Mouse (Mus musculus) olfactory bulb, adult 2 months (tissue): ENCODE measurements at regions not wholly inside any gene's neighbourhood (a gene's known extent, or its start where the extent isn't known, plus 50 kb on each side); places are given as distances from the start of the nearest gene placed in this dataset.

ENCODE experiments used
- H3K27ac ChIP-seq: fragments of 200-500 bp; 2 replicates; pipeline ENCODE4 v1.5.1; 2012; ENCODE audit warnings: low read depth, low read length; ENCODE audit not compliant: insufficient read depth
- H3K4me1 ChIP-seq: fragments of 200-500 bp; 2 replicates; pipeline ENCODE4 v1.6.1; 2012; ENCODE audit warnings: low read length; ENCODE audit not compliant: control insufficient read depth, insufficient read depth
- H3K4me3 ChIP-seq: fragments of 200-500 bp; 2 replicates; pipeline ENCODE4 v1.5.1; 2012; ENCODE audit warnings: mild to moderate bottlenecking, low read depth, low read length, moderate library complexity; ENCODE audit not compliant: insufficient read depth
- CTCF ChIP-seq: fragments of 200-500 bp; IDR thresholded peaks from 2 replicates; pipeline ENCODE4 v1.5.1; 2012; ENCODE audit warnings: low read depth, mild to moderate bottlenecking, low read length, moderate library complexity; ENCODE audit not compliant: insufficient read depth
- POLR2A ChIP-seq: fragments of 200-500 bp; IDR thresholded peaks from 2 replicates; pipeline ENCODE4 v1.6.1; 2012; ENCODE audit warnings: mild to moderate bottlenecking, low read depth, low read length, moderate library complexity; ENCODE audit not compliant: insufficient read depth
- WGBS: fragments of 180-500 bp; shearing (Covaris S2); methylation state at CpG from one replicate; pipeline ENCODE4 v1.1.7; 2018; 5-methylcytosine and 5-hydroxymethylcytosine counted together

- Histone ChIP-seq H3K27ac (no peak overlapping the region), H3K4me1 (no peaks in the 10 kb centered on the region), H3K4me3 (no peak overlapping the region)
- TF ChIP-seq POLR2A = no peak
- TF ChIP-seq CTCF = no peak
- WGBS = 75% methylated on average over 3 of the region's 3 CpGs
Observed at GRCm38 (mm10) chr13:15950885-15951610, 60.6 kb upstream of the Inhba start.
